Mouse (Mus musculus) intestine, postnatal 0 days (tissue): ENCODE measurements around the gene Tgif2. TPM values are rescaled to one million over a fixed set of nuclear protein-coding genes. Genes with fewer than 3 reads are reported as not detected.
"Not testable (repeated sequence)": the region's sequence is repeated elsewhere in the genome, so short reads cannot be mapped to it uniquely, and the experiment has no call there.

Experiments
- ATAC-seq: fragments of 200-750 bp; cut with Nextera tagmentation; 2 replicates; pipeline ENCODE4 v1.8.0; 2017; ENCODE audit warnings: mild to moderate bottlenecking, moderate TSS enrichment, moderate library complexity
- H3K27ac ChIP-seq: fragments of 300-500 bp; sonication (generic); 2 replicates; pipeline ENCODE4 v1.5.1; 2014; ENCODE audit warnings: mild to moderate bottlenecking, low read depth, low read length, moderate library complexity
- H3K27me3 ChIP-seq: fragments of 300-500 bp; sonication (generic); replicated peaks from 2 replicates; pipeline ENCODE4 v1.6.1; 2014; ENCODE audit warnings: low read length, mixed read lengths; ENCODE audit not compliant: control insufficient read depth, insufficient read depth
- H3K36me3 ChIP-seq: fragments of 300-500 bp; sonication (generic); 2 replicates; pipeline ENCODE4 v1.6.1; 2014; ENCODE audit warnings: mild to moderate bottlenecking, moderate library complexity; ENCODE audit not compliant: control insufficient read depth, insufficient read depth
- H3K4me1 ChIP-seq: fragments of 300-500 bp; sonication (generic); replicated peaks from 2 replicates; pipeline ENCODE4 v1.6.1; 2014; ENCODE audit warnings: antibody characterized with exemption, low read length, mixed read lengths; ENCODE audit not compliant: control insufficient read depth, insufficient read depth
- H3K4me2 ChIP-seq: fragments of 300-500 bp; sonication (generic); replicated peaks from 2 replicates; pipeline ENCODE4 v1.6.1; 2014; ENCODE audit warnings: low read depth, mild to moderate bottlenecking, moderate library complexity
- H3K4me3 ChIP-seq: fragments of 300-500 bp; sonication (generic); 2 replicates; pipeline ENCODE4 v1.5.1; 2014; ENCODE audit warnings: low read depth, low read length
- H3K9ac ChIP-seq: fragments of 300-500 bp; sonication (generic); 2 replicates; pipeline ENCODE4 v1.6.1; 2014; ENCODE audit warnings: mild to moderate bottlenecking, low read depth, low read length
- H3K9me3 ChIP-seq: fragments of 300-500 bp; sonication (generic); 2 replicates; pipeline ENCODE4 v1.6.1; 2016; ENCODE audit warnings: mixed run types; ENCODE audit not compliant: control insufficient read depth
- CTCF ChIP-seq: sonication (generic); IDR thresholded peaks from 2 replicates; pipeline ENCODE4 v1.5.1; 2016; ENCODE audit warnings: low read depth, mild to moderate bottlenecking, control low read depth, antibody characterized with exemption, moderate library complexity
- WGBS: fragments of 180-500 bp; shearing (Covaris S2); extraction: QIAGEN DNeasy Blood & Tissue Kit; methylation state at CpG from one replicate; pipeline ENCODE4 v1.1.7; 2014; 5-methylcytosine and 5-hydroxymethylcytosine counted together
- polyA plus RNA-seq: library from polyadenylated mRNA; unstranded; fragments of >200 nt; fragmentation: Nextera tagmentation; extraction: Ambion mirVana; gene quantifications from 2 replicates; pipeline ENCODE4 v1.2.1, GENCODE M21; 2015

Tgif2 gene
- polyA plus RNA-seq, 1 experiment from 2014 or later: 7.0 TPM

DNA sequence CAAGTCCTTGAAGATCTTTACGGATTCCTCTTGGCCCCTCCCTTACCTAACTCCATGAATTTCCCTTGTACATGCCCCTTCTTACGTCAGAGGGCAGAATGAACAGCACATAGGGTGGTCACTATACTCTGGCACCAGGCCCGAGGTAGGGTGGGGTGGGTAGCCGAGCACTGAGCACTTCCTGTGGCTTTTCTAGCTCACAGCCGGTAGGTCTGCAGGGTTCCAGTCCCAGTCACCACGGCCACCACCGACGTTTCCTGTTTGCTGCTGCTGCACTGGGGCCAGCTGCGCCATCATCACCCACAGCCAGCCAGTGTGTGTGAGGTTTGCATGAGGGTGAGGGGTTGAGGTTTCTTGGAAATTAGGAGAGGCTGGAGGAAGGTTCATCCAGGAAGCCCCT lies 37.9 kb downstream of the Tgif2 start:
- H3K27ac ChIP-seq: no peak overlapping the region
- no peak overlapping the region for H3K4me3 ChIP-seq
- 56% methylated on average over 9 of the region's 9 CpGs for WGBS
- no peaks in the 10 kb centered on the region for H3K9me3 ChIP-seq
- no peaks in the 10 kb centered on the region for H3K4me1 ChIP-seq
- no peak overlapping the region for H3K4me2 ChIP-seq
- H3K36me3 ChIP-seq: peaks cover 28% of the 10 kb centered on the region
- TF ChIP-seq CTCF: no peak
- no peak overlapping the region for H3K9ac ChIP-seq
- ATAC-seq: no peak
- H3K27me3 ChIP-seq: no peaks in the 10 kb centered on the region

GRCm38 (mm10) chr2:156879541-156879940 lies 39.7 kb downstream of the Tgif2 start:
- Histone ChIP-seq H3K4me3 (no peak overlapping the region), H3K9ac (no peak overlapping the region), H3K4me2 (no peak overlapping the region), H3K27me3 (no peaks in the 10 kb centered on the region), H3K27ac (no peak overlapping the region), H3K4me1 (no peaks in the 10 kb centered on the region), H3K36me3 (peaks cover 12% of the 10 kb centered on the region), H3K9me3 (no peaks in the 10 kb centered on the region)
- no peak for TF ChIP-seq CTCF
- no peak for ATAC-seq
- WGBS: 95% methylated on average over 3 of the region's 3 CpGs

DNA sequence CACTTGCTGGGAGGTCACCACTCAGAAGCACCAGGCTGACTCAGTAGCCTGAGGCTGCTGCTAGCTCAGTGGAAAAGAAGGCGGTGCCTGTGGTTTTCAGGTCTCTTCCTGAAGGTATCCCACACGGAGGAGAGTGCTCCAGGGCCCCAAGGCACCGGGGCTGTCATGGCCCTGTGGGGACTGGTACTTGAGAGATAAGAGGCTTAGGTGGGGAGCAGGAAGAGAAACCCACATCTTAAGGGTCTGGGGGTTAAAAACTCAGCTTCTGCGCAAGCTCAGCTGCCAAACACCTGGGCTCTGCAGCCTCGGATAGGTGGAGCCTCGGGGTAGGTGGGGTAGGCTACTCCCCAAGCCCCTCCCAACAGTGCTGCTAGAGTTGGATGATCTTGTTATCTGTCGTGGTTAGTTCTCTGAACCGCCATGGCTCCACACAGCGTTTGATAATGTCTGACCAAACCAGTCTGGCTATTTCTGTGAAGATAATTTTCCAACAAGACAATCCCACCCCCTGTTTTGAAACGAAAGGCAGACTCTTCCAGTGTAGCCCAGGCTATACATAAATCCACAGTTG lies 42.7 kb downstream of the Tgif2 start:
- 23% methylated on average over 10 of the region's 10 CpGs for WGBS
- Histone ChIP-seq H3K4me2 (no peak overlapping the region), H3K4me1 (no peaks in the 10 kb centered on the region), H3K27me3 (no peaks in the 10 kb centered on the region), H3K9ac (no peak overlapping the region), H3K27ac (no peak overlapping the region), H3K4me3 (no peak overlapping the region), H3K36me3 (no peaks in the 10 kb centered on the region), H3K9me3 (no peaks in the 10 kb centered on the region)
- no peak for TF ChIP-seq CTCF
- no peak for ATAC-seq

DNA sequence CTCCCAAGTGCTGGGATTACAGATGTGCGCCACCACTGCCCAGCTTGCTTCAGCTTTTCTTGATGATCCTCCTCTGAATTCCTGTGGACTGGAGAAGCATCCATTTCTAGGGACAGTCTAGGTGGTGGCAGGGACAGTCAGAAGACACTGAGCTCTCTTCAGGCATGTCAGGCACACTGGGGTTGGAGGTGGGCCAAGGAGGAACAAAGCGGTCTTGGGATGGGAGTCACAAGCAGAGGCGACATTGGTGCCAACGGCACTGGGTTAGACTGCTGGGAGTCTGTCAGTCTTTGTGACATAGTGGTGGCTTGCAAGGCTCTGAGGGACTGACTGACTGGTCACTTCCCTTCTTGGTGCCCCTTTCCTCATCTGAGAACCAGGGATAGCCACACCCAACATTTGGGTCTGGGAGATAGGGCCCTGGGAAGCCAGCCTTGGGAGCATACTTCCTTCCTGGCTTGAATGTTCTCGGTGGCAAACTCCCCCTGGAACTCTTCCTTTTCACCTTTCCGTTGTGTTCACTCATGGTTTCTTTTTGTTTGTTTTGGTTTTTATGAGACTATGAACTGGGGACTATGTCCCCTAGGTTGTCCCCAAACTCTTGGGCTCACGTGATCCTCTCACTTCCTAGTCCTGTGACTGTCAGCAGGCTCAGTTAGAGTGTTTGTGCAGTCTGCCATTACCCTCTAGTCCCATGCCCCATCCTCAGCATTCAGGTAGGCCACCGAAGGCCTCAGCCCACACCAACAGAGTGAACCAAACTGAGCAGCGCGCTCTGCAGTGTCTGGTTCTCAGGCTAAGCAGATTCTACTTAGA lies 44.8 kb downstream of the Tgif2 start:
- Histone ChIP-seq H3K9ac (no peak overlapping the region), H3K9me3 (no peaks in the 10 kb centered on the region), H3K4me1 (no peaks in the 10 kb centered on the region), H3K4me2 (no peak overlapping the region), H3K27me3 (no peaks in the 10 kb centered on the region), H3K36me3 (no peaks in the 10 kb centered on the region), H3K27ac (no peak overlapping the region), H3K4me3 (no peak overlapping the region)
- 75% methylated on average over 10 of the region's 10 CpGs for WGBS
- ATAC-seq: peak; percentile 58
- no peak for TF ChIP-seq CTCF

DNA sequence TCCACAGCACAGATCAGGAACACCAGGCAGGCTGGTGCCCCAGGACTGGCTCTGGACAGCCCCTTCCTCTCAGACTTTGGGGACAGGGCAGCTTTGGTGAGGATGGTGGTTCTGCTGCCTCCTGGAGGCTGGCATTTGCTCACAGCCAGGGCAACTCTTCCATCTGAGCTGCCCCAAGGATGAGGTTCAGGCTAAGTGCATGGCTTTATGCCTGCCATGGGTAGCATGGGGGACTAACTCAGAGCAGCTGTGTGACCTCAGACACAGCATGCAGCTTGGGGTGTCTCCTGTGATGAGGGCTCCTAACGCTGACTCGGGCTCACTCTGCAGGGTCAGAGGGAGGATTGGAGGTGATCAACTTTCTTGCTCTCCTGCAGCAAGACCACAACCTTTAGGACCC lies 45.9 kb downstream of the Tgif2 start:
- H3K27me3 ChIP-seq, H3K4me3 ChIP-seq, H3K27ac ChIP-seq, H3K9me3 ChIP-seq, H3K4me1 ChIP-seq, H3K4me2 ChIP-seq, ATAC-seq, H3K9ac ChIP-seq, H3K36me3 ChIP-seq: not testable (repeated sequence)
- TF ChIP-seq CTCF: peak; percentile 25; the same call in 1 of the 2 replicates
- 76% methylated on average over 2 of the region's 2 CpGs for WGBS

DNA sequence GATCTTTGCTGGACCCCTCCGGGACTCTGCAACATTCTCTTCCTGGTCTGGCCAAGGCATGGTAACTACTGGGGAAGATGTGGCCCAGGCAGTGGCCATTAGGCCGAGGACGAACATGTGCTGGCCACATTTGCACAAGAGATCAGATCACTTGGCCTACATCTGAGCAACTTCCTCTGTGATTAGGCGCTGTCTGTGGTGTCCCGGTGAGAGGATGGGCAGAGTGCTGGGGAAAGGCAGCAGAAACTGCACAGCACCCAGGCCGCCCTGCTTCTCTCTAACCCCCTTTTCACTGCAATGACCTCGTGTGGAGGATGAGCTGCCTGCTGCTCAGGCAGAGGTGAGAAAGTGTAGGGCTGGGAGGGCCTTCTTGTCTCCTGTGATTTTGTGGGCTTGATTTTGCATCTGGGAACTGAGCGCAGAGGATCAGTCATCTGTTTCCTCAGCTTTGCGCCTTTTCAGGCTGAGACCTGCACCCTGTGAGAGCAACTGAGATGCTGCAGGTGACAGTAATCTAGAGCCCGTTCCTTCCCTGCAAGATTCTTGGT lies 46.4 kb downstream of the Tgif2 start:
- Histone ChIP-seq H3K4me2 (no peak overlapping the region), H3K36me3 (no peaks in the 10 kb centered on the region), H3K4me3 (no peak overlapping the region), H3K9ac (no peak overlapping the region), H3K4me1 (no peaks in the 10 kb centered on the region), H3K27me3 (no peaks in the 10 kb centered on the region), H3K9me3 (no peaks in the 10 kb centered on the region), H3K27ac (no peak overlapping the region)
- WGBS: 83% methylated on average over 10 of the region's 10 CpGs
- no peak for TF ChIP-seq CTCF
- no peak for ATAC-seq
